Mouse (Mus musculus): ENCODE results near the gene Pip5kl1.

- no peak for TF ChIP-seq CTCF (IDR thresholded peaks at IDR 0.05; ENCODE audit: low read depth, low read length)
- no peak for TF ChIP-seq POLR2A (IDR thresholded peaks at IDR 0.05; ENCODE audit: insufficient read depth, low read length)
- no peak for TF ChIP-seq EP300 (IDR thresholded peaks at IDR 0.05; ENCODE audit: insufficient read depth, low read depth, low read length)
Measured at GRCm38 (mm10) chr2:32587731-32588321, 13.2 kb downstream of the Pip5kl1 start.

Data from ES-Bruce4 (cell line).